Mouse (Mus musculus): ENCODE data around the gene Plch2.

- TF ChIP-seq CTCF (IDR thresholded peaks at IDR 0.05; ENCODE audit: borderline replicate concordance, insufficient read depth, low read length) (no peak), POLR2A (IDR thresholded peaks at IDR 0.05; ENCODE audit: low read depth, low read length) (no peak)
Measured at GRCm38 (mm10) chr4:155018601-155019335, 37.8 kb downstream of the Plch2 start.

Data from embryonic fibroblast, embryonic 13.5 days (primary cell).